Mouse (Mus musculus): ENCODE results near the gene Polr2l. TPM values are rescaled to one million over a fixed set of nuclear protein-coding genes. Genes with fewer than 3 reads are reported as not detected.

The Polr2l gene
- polyA plus RNA-seq, 2 experiments = 32.1 to 61.0 TPM

DNA sequence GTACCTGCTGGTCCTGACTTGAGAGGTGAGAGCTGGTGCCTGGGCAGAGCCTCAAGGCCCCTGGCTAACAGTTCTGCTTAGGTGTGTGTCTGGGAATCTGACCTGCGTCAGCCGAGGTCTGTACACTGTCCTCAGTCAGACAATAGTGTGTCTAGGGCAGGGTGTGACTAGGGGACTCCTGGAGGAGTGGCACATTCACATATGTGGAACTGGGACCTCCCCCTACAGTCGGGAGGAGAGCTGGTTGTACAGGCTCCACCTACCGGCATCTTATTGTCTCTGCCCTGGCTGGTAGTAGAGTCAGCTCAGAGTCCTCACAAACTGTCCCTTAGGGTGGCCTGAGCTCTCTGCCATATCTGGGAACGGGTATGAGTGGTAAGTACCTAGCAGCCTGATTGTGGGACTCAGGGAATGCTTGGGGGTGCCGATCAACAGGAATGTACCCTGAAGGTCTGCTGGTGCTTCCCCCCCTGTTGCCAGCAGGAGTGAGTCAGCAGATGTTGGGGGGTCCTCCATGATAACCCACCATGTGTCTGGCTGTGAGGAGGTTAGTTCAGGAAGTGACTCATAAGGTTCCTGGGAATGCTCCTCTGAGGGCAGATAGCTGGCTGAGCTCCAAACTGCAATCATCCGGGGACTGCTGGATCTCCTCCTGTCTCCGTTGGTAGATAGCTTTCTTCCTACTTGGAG lies 6.3 kb downstream of the Polr2l start:
- 9% methylated on average over 8 of the region's 8 CpGs for WGBS
- ATAC-seq (ENCODE audit: low FRiP score, low read depth) (peak; percentile 56; the same call in 1 of the 2 replicates), DNase-seq (ENCODE audit: low spot score) (peak; percentile 81)
- peak overlapping the region; percentile 72; the same call in 1 of the 2 replicates for H3K27ac ChIP-seq (replicated peaks; ENCODE audit: low read depth, low read length)
- peaks cover 15% of the 10 kb centered on the region for H3K27me3 ChIP-seq (ENCODE audit: control insufficient read depth, insufficient read depth, low read length)
- peak overlapping the region; percentile 70 for H3K9ac ChIP-seq (ENCODE audit: low read depth, low read length, severe bottlenecking)
- peak overlapping the region; percentile 65 for H3K4me3 ChIP-seq (replicated peaks; ENCODE audit: low read length)
- H3K9me3 ChIP-seq (ENCODE audit: control insufficient read depth, low read length) = no peaks in the 10 kb centered on the region
- peaks cover 44% of the 10 kb centered on the region for H3K4me1 ChIP-seq (ENCODE audit: control insufficient read depth, insufficient read depth, low read length)
- peak overlapping the region; percentile 84 for H3K4me2 ChIP-seq (replicated peaks; ENCODE audit: low read depth, low read length, severe bottlenecking)
- TF ChIP-seq POLR2A (IDR thresholded peaks at IDR 0.05; ENCODE audit: borderline replicate concordance, extremely low read depth, insufficient read depth, insufficient read length) = no peak
- peaks cover 38% of the 10 kb centered on the region for H3K36me3 ChIP-seq (ENCODE audit: control insufficient read depth, insufficient read depth, low read length)

- ATAC-seq (ENCODE audit: low FRiP score, low read depth) (no peak), DNase-seq (ENCODE audit: low spot score) (no peak)
- Histone ChIP-seq H3K4me3 (replicated peaks; ENCODE audit: low read length) (peak overlapping the region; percentile 65), H3K27me3 (ENCODE audit: control insufficient read depth, insufficient read depth, low read length) (peaks cover 20% of the 10 kb centered on the region), H3K36me3 (ENCODE audit: control insufficient read depth, insufficient read depth, low read length) (peaks cover 38% of the 10 kb centered on the region), H3K9ac (ENCODE audit: low read depth, low read length, severe bottlenecking) (peak overlapping the region; percentile 70), H3K27ac (replicated peaks; ENCODE audit: low read depth, low read length) (peak overlapping the region; percentile 72), H3K4me1 (ENCODE audit: control insufficient read depth, insufficient read depth, low read length) (peaks cover 41% of the 10 kb centered on the region), H3K9me3 (ENCODE audit: control insufficient read depth, low read length) (no peaks in the 10 kb centered on the region), H3K4me2 (replicated peaks; ENCODE audit: low read depth, low read length, severe bottlenecking) (peak overlapping the region; percentile 84)
- TF ChIP-seq POLR2A (IDR thresholded peaks at IDR 0.05; ENCODE audit: borderline replicate concordance, extremely low read depth, insufficient read depth, insufficient read length) = no peak
- 13% methylated on average over 5 of the region's 5 CpGs for WGBS
These were observed 6.8 kb downstream of the Polr2l start for GRCm38 (mm10) chr7:141468164-141468521.

DNA sequence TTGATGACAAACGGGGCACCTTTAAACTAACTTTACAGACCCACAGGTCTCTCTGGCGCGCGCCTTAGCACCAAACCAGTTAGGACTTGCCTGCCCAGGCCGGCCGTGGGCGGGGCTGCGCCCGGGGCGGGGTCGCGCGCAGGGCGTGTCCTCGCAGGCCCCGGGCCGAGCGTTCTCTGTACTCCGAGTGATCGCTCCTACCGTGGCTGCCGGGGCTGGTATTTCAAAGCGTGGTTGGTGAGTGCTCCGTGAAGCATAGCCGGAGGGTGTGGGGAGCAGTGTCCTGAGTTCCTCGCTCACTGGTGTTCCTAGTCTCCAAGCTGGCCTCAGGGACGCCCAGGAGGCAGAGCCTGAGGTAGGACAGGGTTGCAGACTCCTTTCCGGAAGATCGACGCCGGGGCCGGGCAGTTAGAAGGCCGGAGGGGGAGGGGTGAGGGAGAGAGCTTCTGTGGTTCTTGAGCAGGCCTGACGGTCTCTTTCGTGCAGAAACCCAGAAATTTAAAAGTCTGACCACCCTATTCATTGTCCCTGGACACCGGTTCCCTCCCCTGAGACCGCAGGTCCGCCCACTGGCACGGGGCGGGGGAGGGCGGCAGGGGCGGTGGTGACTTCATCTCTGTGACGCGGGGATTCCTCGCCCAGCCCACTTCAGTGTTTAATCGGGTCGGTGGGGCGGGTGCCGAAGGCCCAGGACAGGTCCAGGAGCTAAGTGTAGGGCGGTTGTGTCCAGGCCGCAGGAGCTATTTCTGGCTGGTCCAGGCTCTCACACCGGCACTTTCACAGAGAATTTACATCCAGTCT lies 7.5 kb downstream of the Polr2l start, which contains the start of gene Cd151:
TSS of gene Cd151 (plus strand) at position 163 of the 801 bp plus-strand sequence.
- TF ChIP-seq POLR2A (IDR thresholded peaks at IDR 0.05; ENCODE audit: borderline replicate concordance, extremely low read depth, insufficient read depth, insufficient read length) = no peak
- Histone ChIP-seq H3K9ac (ENCODE audit: low read depth, low read length, severe bottlenecking) (peak within 1 kb of the TSS; percentile 70), H3K9me3 (ENCODE audit: control insufficient read depth, low read length) (no peaks in the 10 kb centered on the region), H3K27me3 (ENCODE audit: control insufficient read depth, insufficient read depth, low read length) (peaks cover 27% of the 10 kb centered on the region), H3K27ac (replicated peaks; ENCODE audit: low read depth, low read length) (peak within 1 kb of the TSS; percentile 72), H3K4me1 (ENCODE audit: control insufficient read depth, insufficient read depth, low read length) (peaks cover 41% of the 10 kb centered on the region), H3K4me3 (replicated peaks; ENCODE audit: low read length) (peak within 1 kb of the TSS; percentile 65), H3K36me3 (ENCODE audit: control insufficient read depth, insufficient read depth, low read length) (peaks cover 32% of the 10 kb centered on the region), H3K4me2 (replicated peaks; ENCODE audit: low read depth, low read length, severe bottlenecking) (peak within 1 kb of the TSS; percentile 84)
- WGBS = under 1% methylated on average over 49 of the region's 52 CpGs
- DNase-seq (ENCODE audit: low spot score) (peak; percentile 75), ATAC-seq (ENCODE audit: low FRiP score, low read depth) (peak; percentile 81)

GRCm38 (mm10) chr7:141466607-141467148 lies 8.3 kb downstream of the Polr2l start:
- peak overlapping the region; percentile 84 for H3K4me2 ChIP-seq (replicated peaks; ENCODE audit: low read depth, low read length, severe bottlenecking)
- peaks cover 35% of the 10 kb centered on the region for H3K27me3 ChIP-seq (ENCODE audit: control insufficient read depth, insufficient read depth, low read length)
- DNase-seq (ENCODE audit: low spot score) (no peak), ATAC-seq (ENCODE audit: low FRiP score, low read depth) (no peak)
- peak overlapping the region; percentile 65 for H3K4me3 ChIP-seq (replicated peaks; ENCODE audit: low read length)
- peaks cover 26% of the 10 kb centered on the region for H3K36me3 ChIP-seq (ENCODE audit: control insufficient read depth, insufficient read depth, low read length)
- 57% methylated on average over 10 of the region's 10 CpGs for WGBS
- no peak for TF ChIP-seq POLR2A (IDR thresholded peaks at IDR 0.05; ENCODE audit: borderline replicate concordance, extremely low read depth, insufficient read depth, insufficient read length)
- H3K9me3 ChIP-seq (ENCODE audit: control insufficient read depth, low read length) = no peaks in the 10 kb centered on the region
- 0 out of 2 replicates have a peak overlapping the region, but pooled peaks have one; percentile 72 for H3K27ac ChIP-seq (replicated peaks; ENCODE audit: low read depth, low read length)
- peaks cover 47% of the 10 kb centered on the region for H3K4me1 ChIP-seq (ENCODE audit: control insufficient read depth, insufficient read depth, low read length)
- peak overlapping the region; percentile 70 for H3K9ac ChIP-seq (ENCODE audit: low read depth, low read length, severe bottlenecking)

GRCm38 (mm10) chr7:141466045-141466394 lies 8.9 kb downstream of the Polr2l start:
- Histone ChIP-seq H3K9me3 (ENCODE audit: control insufficient read depth, low read length) (no peaks in the 10 kb centered on the region), H3K36me3 (ENCODE audit: control insufficient read depth, insufficient read depth, low read length) (peaks cover 20% of the 10 kb centered on the region), H3K4me3 (replicated peaks; ENCODE audit: low read length) (no peak overlapping the region), H3K4me1 (ENCODE audit: control insufficient read depth, insufficient read depth, low read length) (peaks cover 48% of the 10 kb centered on the region), H3K4me2 (replicated peaks; ENCODE audit: low read depth, low read length, severe bottlenecking) (no peak overlapping the region), H3K27me3 (ENCODE audit: control insufficient read depth, insufficient read depth, low read length) (peaks cover 42% of the 10 kb centered on the region), H3K27ac (replicated peaks; ENCODE audit: low read depth, low read length) (no peak overlapping the region), H3K9ac (ENCODE audit: low read depth, low read length, severe bottlenecking) (no peak overlapping the region)
- ATAC-seq (ENCODE audit: low FRiP score, low read depth) = no peak
- no peak for DNase-seq (ENCODE audit: low spot score)
- WGBS = 82% methylated on average over 7 of the region's 7 CpGs
- no peak for TF ChIP-seq POLR2A (IDR thresholded peaks at IDR 0.05; ENCODE audit: borderline replicate concordance, extremely low read depth, insufficient read depth, insufficient read length)
